Mouse (Mus musculus): Measurements from ENCODE around the gene Foxb1.

Gene Foxb1

GRCm38 (mm10) chr9:69760371-69761301, at the start of gene Foxb1:
Gene Foxb1, minus strand, starts transcription at chr9:69760940.
- no peak for DNase-seq

- DNase-seq: no peak
Measured at GRCm38 (mm10) chr9:69790562-69790961, 29.8 kb upstream of the Foxb1 start.

- no peak for DNase-seq
Measured at GRCm38 (mm10) chr9:69779996-69780395, 19.3 kb upstream of the Foxb1 start.

- DNase-seq: no peak
Measured at GRCm38 (mm10) chr9:69769949-69770585, 9.3 kb upstream of the Foxb1 start.

- DNase-seq: no peak
Measured at GRCm38 (mm10) chr9:69769091-69769948, 8.6 kb upstream of the Foxb1 start.

- no peak for DNase-seq
Measured at GRCm38 (mm10) chr9:69768136-69768875, 7.6 kb upstream of the Foxb1 start.

GRCm38 (mm10) chr9:69767421-69767820, 6.7 kb upstream of the Foxb1 start:
- no peak for DNase-seq

- DNase-seq: no peak
Measured at GRCm38 (mm10) chr9:69766936-69767335, 6.2 kb upstream of the Foxb1 start.

- no peak for DNase-seq
Measured at GRCm38 (mm10) chr9:69766301-69766700, 5.6 kb upstream of the Foxb1 start.

GRCm38 (mm10) chr9:69765483-69766050, 4.8 kb upstream of the Foxb1 start:
- no peak for DNase-seq

GRCm38 (mm10) chr9:69764586-69765482, 4.1 kb upstream of the Foxb1 start:
- no peak for DNase-seq

GRCm38 (mm10) chr9:69763681-69764585, 3.2 kb upstream of the Foxb1 start:
- no peak for DNase-seq

- DNase-seq: no peak
Measured at GRCm38 (mm10) chr9:69762703-69763102, 2.0 kb upstream of the Foxb1 start.

GRCm38 (mm10) chr9:69762221-69762620, 1.5 kb upstream of the Foxb1 start:
- no peak for DNase-seq

GRCm38 (mm10) chr9:69761569-69761968, 829 bp upstream of the Foxb1 start:
- no peak for DNase-seq

GRCm38 (mm10) chr9:69759721-69760221, 969 bp downstream of the Foxb1 start:
- no peak for DNase-seq

- DNase-seq: no peak
Measured at GRCm38 (mm10) chr9:69758946-69759615, 1.7 kb downstream of the Foxb1 start.

GRCm38 (mm10) chr9:69758506-69758905, 2.2 kb downstream of the Foxb1 start:
- no peak for DNase-seq

GRCm38 (mm10) chr9:69757254-69757653, 3.5 kb downstream of the Foxb1 start:
- DNase-seq: no peak

Measured in cerebellum, adult 9-10 months (tissue).